Mouse (Mus musculus): Measurements from ENCODE around the gene Ikzf3.

Ikzf3 gene

GRCm38 (mm10) chr11:98512881-98513280, 33.0 kb downstream of the Ikzf3 start:
- DNase-seq (ENCODE audit: low spot score), result no peak

GRCm38 (mm10) chr11:98510125-98510524, 35.7 kb downstream of the Ikzf3 start:
- DNase-seq (ENCODE audit: low spot score), result no peak

GRCm38 (mm10) chr11:98509434-98509833, 36.4 kb downstream of the Ikzf3 start:
- no peak for DNase-seq (ENCODE audit: low spot score)

- DNase-seq (ENCODE audit: low spot score), result no peak
These were observed 40.9 kb downstream of the Ikzf3 start for GRCm38 (mm10) chr11:98504926-98505325.

- no peak for DNase-seq (ENCODE audit: low spot score)
These were observed 48.2 kb downstream of the Ikzf3 start for GRCm38 (mm10) chr11:98497388-98498288.

GRCm38 (mm10) chr11:98495176-98495719, 50.6 kb downstream of the Ikzf3 start:
- no peak for DNase-seq (ENCODE audit: low spot score)

- DNase-seq (ENCODE audit: low spot score), result no peak
These were observed 52.4 kb downstream of the Ikzf3 start for GRCm38 (mm10) chr11:98493394-98493793.

- no peak for DNase-seq (ENCODE audit: low spot score)
These were observed 52.9 kb downstream of the Ikzf3 start for GRCm38 (mm10) chr11:98492959-98493358.

- DNase-seq (ENCODE audit: low spot score), result no peak
These were observed 54.3 kb downstream of the Ikzf3 start for GRCm38 (mm10) chr11:98491571-98491970.

GRCm38 (mm10) chr11:98488540-98489234, 57.1 kb downstream of the Ikzf3 start:
- DNase-seq (ENCODE audit: low spot score), result no peak

- no peak for DNase-seq (ENCODE audit: low spot score)
These were observed 58.2 kb downstream of the Ikzf3 start for GRCm38 (mm10) chr11:98487526-98488040.

- DNase-seq (ENCODE audit: low spot score), result no peak
These were observed 60.1 kb downstream of the Ikzf3 start for GRCm38 (mm10) chr11:98485749-98486148.

- DNase-seq (ENCODE audit: low spot score), result no peak
These were observed 63.8 kb downstream of the Ikzf3 start for GRCm38 (mm10) chr11:98482067-98482466.

GRCm38 (mm10) chr11:98481231-98481630, 64.6 kb downstream of the Ikzf3 start:
- no peak for DNase-seq (ENCODE audit: low spot score)

- DNase-seq (ENCODE audit: low spot score), result no peak
These were observed 65.8 kb downstream of the Ikzf3 start for GRCm38 (mm10) chr11:98479940-98480497.

- no peak for DNase-seq (ENCODE audit: low spot score)
These were observed 66.5 kb downstream of the Ikzf3 start for GRCm38 (mm10) chr11:98479026-98479939.

GRCm38 (mm10) chr11:98477011-98477701, 68.7 kb downstream of the Ikzf3 start:
- DNase-seq (ENCODE audit: low spot score), result no peak

- no peak for DNase-seq (ENCODE audit: low spot score)
These were observed 69.4 kb downstream of the Ikzf3 start for GRCm38 (mm10) chr11:98476434-98476807.

- DNase-seq (ENCODE audit: low spot score), result no peak
These were observed 70.0 kb downstream of the Ikzf3 start for GRCm38 (mm10) chr11:98475630-98476433.

GRCm38 (mm10) chr11:98474967-98475366, 70.9 kb downstream of the Ikzf3 start:
- DNase-seq (ENCODE audit: low spot score), result no peak
